Mouse (Mus musculus) ovary, postnatal 10 days (tissue): ENCODE data around the gene 4932414N04Rik.
"Not testable (repeated sequence)": the region's sequence is repeated elsewhere in the genome, so short reads cannot be mapped to it uniquely, and the experiment has no call there.

ENCODE experiments used
- DNase-seq: peaks from one replicate; pipeline ENCODE4 v3.0.0; 2022; ENCODE audit warnings: low spot score

4932414N04Rik gene

DNA sequence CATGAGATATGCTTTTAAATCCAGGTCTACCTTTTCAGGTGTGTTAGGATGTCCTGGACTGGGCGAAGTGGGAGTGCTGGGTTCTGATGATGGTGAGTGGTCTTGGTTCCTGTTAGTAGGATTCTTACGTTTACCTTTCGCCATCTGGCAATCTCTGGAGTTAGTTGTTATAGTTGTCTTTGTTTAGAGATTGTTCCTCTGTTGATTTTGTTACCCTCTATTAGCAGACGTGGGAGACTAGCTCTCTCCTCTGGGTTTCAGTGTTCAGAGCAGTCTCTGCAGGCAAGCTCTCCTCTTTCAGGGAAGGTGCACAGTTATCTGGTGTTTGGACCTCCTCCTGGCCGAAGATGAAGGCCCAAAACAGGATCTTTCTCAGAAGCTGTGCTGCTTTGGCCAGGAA, at the start of gene 4932414N04Rik:
4932414N04Rik (plus strand) TSS at position 301 of the 400 bp plus-strand sequence.
- not testable (repeated sequence) for DNase-seq

DNA sequence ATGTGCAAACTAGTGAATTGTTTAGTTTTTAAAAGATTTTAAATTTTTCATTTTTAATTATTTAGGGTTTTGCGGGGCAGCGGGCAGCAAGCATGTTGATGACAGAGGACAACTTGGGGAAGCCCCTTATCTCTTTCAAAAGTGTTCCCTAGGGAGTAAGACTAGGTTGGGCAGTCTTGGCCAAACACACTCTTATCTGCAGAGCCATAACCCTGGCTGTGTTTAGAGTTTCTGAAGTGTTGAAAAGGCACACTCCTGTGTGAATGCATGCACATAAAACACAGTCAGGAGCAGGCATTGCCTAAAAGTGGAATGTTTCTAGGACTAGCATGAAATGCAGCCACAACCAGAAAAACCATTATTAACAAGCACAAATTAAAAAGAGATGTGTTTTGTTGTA, 75.9 kb downstream of the 4932414N04Rik start:
- DNase-seq = no peak

DNA sequence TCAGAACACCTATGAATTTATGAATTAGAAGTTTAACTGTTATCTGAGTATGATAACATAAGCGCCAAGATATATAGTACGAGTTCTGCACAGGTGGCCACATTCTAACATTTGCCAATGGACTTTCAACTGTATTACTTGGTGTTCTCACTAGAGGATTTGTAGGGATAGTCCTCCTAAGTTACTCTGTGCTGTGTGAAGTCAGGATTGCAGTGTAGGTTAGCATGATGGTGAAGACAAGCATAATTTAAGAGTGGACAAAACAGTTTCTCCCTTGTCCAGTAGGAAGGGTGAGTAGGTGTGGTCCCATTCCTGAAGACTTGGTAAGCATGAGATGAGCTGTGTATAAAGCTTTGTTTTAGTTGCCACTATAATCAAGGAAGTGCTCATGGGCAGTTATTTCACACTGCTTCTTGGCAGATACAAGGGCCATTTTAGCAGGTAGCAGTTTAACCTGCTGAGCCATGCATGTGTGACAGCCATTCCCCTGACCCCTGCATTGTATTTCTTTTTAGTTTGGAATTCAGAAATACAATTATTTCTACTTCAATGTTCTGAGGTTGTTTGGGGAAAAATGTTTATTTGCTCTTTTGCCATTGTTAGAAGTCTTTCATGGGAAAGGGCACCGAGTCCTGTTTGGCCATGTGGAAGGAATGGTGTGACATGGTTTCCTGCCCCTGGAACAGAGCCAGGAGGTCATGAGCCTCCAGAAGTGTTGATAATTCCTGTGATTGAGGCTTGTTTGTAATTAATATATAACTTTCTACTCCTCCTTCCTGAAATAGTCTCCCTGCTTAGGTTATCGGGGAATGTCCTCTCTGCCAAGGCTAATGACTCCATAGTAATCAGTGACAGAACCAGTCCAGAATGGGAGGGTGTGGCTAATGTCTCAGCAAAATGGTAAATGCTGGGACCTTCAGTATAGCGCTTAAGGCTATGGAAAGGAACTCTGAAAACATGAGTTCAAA, 83.8 kb downstream of the 4932414N04Rik start:
- DNase-seq = no peak

DNA sequence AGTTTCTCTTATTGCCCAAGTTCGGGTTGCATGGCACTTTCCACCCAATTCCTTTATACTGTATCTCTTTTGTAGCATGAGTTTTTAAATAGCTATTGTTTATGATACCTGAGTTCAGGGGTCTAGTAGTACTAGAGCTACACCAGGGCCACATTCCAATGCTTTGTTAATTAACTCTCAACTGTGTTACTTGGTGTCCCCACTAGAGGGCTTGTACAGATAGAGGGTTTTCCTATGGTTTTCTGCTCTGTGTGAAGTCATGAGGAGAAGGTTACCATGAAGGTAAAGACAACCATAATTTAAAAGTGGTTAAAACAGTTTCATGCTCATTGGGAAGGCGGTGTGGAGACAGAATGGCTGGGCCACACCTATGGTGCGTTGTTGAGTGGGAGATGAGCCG, 88.3 kb downstream of the 4932414N04Rik start:
- DNase-seq = no peak

DNA sequence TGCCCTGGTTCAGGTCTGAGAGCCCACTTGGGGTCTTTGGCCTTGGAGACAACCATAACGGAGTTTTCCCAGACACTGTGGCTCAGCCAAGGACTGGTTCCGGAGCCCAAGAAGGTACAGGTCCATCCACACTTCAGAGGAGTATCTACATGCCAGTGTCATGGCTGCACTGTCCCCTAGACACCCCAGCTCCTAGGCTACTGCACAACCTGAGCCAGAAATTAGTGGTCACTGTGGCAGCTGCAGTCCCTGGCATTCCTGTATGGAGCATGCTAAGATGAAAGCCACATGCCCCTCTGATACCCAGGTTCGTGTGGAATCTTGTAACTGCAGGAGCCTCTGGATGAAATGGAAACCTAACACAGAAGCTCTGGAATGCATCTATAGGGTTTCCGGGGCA, 99.9 kb downstream of the 4932414N04Rik start:
- no peak for DNase-seq

DNA sequence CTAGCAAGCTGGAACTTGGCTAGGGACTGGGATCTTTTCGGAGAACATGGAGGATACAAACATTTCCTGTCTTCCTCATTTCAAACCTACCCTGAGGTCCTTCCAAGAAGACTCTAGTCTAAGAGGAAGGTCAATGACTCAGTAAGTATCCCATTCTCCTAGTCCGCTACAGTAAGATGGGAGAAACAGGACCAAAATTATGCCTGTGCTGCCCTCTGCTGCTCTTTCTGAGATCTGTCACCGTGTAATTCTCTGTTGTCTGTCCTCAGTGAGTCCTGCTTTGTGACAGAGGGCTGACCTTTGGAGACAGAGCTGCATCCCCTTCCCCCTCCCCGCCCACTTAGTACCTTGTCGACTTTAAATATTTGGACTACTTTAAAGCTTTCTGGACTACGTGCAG, 100.5 kb downstream of the 4932414N04Rik start:
- DNase-seq = no peak

DNA sequence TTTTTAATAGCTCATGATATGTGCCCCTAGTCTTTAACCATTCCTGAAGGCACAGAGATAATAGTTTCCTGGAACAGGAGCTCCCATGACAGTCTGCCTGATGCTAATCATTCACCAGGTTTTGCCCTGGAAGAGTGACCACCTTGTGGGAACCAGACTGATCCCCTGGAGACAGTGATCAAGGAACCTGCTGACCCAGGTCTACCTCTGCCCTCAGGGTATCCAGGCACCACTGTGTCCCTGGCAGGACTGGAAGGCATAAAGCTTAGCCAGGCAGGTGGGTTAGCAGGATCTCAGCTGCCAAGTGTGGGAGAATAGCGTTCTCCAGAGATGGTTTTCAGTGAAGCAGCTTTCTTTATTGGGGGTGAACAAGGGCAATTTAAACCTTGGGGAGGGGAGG, 109.1 kb downstream of the 4932414N04Rik start:
- no peak for DNase-seq

DNA sequence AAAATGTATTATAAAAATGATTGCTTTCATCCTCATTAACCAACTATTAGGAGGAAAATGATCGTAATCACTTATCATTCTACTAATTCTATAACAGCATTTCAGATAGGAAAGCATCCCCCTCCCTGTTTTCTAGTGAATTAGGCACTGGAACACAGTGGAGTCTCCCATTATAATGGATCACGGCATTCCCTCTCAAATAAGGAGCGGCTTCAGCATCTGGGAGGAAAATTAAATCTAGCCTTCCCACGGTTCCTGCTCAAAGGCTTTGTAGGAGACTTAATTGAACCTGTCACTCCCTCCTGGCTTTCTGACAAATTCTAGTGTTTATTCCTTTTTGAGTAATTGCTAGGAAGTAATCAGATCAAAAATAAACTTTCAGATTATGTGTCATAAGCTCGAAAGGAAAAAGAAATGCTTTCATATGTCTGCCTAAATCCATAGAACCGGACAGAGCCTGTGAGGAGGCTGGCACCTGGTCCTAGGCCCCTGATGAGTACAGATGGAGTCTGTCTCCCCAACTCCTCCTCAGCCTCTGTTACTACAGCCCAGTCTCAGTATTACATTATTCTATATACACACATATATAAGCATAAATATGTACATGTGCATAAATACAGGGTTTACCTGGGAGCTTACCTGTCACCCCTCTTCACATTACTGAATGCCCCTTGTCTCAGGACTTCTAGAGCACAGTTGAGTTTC, 111.1 kb downstream of the 4932414N04Rik start:
- no peak for DNase-seq

DNA sequence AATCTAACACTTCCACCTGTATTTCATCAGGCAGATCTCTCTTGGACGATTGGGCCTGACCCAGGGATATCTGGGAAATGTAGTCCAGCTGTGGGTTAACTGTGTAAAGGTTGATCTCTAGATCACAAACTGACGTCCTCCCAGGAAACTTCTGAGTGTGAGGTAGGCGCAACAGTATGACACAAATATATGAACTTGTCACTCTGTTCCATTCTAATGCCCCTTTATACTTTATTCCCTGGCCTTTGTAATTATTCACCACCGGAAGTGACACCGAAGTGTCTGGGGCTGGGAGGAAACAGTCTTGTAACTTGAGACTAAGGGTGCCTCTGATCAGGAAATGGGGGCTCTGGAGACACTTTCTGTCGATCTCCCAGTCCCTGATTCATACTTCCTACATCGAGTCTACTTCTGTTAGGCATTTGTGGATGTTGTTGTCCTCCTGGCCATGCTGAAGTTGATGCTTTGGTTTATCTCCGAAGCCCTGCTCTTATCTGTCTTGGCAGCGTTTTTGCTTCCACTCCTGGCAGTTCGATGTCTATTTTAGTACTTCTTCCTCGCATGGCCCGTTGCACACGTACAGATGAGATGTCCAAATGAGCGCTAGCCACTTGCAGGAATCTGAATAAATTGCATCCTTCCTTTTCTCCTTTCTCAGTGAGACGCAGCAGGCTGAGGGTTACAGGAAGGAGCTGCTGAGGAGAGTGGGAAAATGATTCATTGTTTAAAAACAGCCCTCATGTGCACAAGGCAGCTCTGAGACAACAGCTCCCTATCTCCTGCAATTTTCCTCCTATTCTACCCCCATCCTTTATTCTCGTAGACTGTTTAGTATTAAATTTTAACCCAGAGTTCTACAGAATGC, 126.2 kb downstream of the 4932414N04Rik start:
- no peak for DNase-seq

DNA sequence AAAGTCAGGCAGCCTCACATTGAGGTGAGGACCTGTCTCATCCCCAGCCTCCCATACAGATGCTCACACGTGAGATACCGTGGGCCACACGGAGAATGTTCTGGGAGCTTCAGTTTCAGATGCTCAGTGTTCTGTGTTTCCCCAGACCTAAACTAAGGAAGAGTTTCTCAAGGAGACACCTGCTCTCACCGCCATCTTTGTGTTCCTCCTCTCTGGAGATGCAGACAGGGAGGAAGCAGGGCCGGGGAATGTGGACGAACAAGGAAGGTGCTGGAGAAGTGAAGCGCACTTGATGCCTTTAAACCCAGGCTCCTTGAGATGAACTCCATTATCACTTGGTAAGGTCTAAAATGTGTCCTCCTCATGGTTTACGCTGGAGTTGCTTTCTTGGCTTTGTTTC, 127.4 kb downstream of the 4932414N04Rik start:
- DNase-seq = not testable (repeated sequence)

DNA sequence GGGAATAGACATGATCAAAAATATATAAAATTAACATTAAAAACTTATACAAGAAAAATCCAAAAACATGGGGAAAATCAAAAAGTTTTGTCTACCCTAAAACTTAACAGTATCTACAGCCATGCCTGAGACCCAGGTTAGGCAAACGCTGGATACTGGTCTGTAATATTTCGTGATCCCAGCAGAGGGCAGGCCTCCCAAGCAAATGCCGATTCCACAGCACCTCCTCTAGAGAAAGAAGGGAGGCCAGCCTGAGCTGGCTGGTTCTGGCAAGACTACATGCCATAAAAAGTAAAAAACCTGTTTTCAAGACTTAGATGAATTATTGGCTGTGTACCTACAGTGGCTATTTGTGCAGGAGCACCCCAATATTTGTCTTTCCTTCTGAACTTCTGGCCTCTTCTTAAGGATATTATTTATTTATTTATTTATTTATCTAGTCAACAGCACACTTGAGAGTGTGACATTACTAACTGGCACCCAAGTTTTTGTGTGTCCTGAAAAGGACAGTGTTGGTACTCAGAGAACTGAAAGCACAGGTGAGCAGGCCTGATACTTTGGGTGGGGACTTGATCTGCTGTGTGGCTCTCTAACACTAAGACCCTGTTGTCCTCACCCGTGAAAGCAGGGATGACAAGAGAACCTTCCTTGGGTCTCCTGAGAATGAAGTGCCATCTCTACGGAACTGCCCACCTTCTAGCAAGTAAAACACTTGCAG, 128.6 kb downstream of the 4932414N04Rik start:
- peak; percentile 72 for DNase-seq

DNA sequence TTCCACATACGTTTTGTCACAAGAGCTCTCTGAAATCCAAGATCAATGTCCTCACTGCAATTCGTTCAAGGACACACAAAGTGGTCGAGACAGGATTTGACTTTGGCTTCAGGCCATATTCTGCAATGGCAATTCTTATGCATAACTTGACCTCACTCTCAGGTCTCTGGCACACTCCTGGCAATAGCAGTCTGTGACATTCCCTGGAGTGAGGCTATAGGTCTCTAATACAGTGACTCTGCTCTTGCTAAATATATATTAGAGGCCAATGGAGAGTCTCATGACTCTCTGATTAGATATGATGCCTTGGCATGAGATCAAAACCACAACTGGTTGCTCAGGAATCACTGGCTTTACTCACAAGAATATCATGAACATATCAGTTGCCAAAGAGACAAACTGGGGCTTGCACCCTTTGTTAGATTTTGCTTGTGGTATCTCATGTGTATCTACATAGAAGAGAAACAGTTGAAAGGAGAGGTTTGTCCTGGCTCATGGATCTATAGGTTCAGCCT, 130.9 kb downstream of the 4932414N04Rik start:
- DNase-seq = no peak

DNA sequence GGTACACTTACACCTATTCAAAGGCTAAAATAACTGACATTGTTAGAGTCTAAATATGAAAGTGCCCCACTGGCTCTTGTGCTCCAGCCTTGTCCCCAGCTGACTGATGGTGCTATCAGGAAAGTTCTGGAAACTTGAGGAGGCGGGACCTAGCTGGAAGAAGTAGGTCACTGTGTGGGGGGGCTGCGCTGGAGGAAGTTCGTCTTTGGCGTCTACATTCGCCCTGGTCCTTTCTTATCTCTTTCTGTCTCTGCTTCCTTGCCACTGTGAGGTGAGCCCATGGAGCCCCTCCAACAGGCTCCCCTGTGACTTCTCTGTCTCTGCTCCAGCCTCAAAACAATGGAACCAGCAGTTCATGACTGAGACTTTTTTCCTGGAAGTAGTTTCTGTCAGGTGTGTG, 136.0 kb downstream of the 4932414N04Rik start:
- DNase-seq = no peak

DNA sequence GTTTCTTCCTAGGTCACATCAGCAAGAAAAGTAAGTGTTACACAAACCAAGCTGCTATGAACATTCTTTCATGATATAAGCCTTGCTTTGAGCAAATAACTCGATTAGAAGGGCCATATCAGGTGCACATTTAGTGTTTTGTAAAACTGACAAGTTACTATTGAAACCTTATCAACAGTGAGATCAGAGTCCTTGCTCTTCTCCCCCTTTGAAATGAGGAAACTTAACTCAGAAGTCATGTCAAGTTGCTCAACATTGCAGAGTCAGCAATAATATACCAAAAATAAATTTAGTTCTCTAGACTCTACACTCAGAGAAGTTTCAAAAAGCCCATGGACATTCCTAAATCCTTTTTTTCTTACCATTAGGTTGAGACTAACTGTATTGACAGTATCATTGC, 137.2 kb downstream of the 4932414N04Rik start:
- no peak for DNase-seq

DNA sequence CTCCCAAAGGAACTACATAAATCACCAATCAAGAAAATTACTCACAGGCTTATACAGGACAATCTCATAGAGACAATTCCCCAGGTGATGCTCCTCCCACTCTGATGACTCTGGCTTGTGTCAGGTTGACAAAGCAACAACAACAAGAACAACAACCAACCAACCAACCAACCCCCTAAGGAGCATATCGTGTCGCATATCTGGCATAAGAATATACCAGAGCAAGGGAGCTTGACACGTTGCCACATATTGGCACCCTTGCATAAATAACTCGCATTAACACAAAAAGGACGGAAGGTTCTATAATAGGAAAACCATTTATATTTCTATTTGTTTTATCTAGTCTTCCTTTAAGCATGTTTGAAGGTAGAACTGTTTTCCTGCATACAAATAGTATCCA, 137.9 kb downstream of the 4932414N04Rik start:
- no peak for DNase-seq

DNA sequence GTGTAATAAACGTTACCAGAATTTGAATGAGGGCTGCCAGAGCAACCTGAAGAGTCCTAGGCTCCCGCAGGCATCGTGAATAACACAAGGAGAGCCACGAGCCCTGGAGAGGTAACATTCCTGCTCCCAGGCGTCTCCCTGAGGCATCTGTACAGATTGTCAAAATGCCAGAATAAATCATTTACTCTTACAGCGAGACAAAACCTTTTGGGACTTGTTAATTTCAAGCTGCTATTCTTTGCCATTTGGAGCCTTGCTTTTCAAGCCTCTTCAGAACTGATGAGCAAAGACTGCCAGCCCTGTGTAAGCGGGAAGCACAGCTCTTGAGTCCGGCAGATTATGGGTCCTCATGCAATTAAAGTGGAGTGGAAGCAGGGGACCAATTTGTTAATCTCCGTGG, 138.3 kb downstream of the 4932414N04Rik start:
- DNase-seq = no peak

DNA sequence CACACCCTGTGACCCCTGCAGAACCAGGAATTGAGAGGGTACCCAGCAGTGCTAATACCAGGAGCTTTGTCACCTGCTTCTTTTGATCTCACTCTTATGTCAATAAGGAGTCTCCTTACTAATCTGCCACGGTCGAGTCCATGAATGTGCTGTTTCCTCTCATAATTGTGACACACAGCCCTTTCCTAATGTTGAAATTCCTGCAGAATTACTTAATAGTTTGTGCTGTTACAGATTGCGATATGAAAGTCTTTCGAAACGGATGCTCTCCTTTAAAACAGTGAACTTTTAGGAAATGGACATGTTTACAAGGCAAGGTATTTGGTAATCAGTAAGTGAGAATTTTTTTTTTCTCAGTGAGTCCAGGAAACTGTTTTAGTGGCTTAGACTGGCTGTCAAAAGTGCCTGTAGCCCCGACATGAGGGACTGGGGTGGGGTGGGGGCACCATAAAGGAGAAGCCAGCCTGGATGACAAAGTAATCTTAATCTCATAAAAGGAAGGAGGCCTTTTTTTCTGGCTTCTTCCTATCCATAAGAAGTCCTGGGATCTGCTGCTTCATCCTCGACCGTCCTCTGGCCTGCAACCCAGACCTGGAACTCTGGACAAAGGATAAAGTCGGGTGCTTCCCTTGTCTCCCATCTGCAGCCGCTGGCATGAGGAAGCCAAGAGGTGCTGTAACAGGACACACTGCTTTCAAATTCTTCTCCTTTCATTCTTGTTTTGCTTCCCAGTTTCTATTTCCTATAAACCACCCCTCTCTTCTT, 139.9 kb downstream of the 4932414N04Rik start:
- DNase-seq = no peak

DNA sequence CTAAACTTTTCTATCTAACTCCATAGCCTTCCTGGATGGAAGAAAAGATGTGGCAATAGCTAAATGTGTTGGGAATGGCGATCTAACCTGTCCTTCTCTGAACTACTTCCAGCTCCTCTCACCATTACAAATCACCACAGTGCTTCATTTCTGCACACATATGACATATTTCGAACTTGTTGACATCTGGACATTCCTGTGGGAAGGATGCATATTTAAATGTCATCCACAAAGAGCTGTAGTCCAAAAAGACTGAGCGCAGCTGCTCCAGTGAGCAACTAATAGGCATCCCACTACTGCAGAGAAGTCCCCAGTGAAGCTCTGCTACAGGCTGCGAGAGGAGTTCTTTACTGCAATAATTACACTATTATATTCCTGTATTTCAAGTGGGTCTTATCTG, 140.8 kb downstream of the 4932414N04Rik start:
- no peak for DNase-seq
